Mouse (Mus musculus) B cell, adult 2 months (primary cell): ENCODE data around the gene Gm14214.
A peak's percentile ranks its signal among the peaks of the same experiment; 100 is the strongest.

ENCODE experiments used
- DNase-seq, 2 experiments: peaks; one replicate each; pipeline ENCODE4 v3.0.0; 2022

Gene Gm14214

DNA sequence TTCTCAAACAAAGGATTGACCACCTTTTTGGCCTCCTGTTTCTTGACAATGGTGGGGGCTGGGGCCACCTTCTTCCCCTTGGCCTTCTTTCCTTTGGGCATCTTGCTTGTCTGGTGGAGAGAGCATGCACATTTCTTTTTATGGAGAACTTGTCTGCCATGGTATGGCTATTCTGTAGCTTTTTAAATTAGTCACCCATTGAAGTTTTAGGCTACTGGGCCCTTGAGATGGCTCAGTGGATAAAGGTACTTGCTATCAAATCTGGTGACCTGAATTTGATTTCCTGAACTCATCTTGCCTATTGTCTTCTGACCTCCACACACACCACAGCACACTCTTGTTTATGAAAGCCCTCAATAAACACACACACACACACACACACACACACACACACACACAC, at the start of gene Gm14214:
Gm14214 (minus strand) TSS at position 101 of the 400 bp plus-strand sequence.
- DNase-seq = no peak

DNA sequence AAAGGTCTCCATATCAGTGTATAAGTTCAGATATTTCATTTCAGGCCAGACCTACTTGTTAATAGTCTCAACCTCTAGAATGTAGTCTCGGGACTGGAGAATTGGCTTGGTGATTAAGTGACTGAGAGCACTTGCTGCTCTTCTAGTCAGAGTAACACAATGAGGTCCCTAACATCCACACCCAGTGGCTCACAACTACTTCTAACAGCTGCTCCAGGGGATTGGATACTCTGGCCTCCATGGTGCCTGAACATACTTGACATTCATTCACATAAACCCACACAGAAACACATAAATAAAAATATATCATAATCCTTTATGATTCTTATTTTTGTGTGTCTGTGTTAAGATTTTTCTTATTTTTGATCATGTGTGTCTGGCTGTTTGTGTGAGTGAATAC, 48.8 kb upstream of the Gm14214 start:
- DNase-seq = no peak

DNA sequence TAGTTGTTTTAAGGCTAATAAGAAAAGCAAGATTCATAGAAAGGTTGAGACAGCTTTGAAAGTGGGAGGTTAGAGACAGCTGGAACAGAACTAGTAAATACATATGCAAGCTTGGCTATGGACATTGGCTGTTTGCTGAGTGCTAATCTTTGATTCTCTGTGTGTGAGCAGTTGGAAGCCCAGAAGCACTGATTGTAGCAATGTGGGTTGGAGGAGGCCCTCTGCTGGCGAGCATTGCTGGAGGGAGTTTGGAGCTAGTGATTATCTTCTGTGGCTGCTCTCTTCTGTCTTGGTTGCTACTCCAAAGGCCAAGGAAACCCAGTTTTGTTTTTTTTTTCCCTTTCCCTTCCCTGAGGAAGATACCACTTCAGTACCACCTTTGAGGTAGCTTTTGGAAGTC, 48.0 kb upstream of the Gm14214 start:
- DNase-seq = peak; percentile 48 to 51

DNA sequence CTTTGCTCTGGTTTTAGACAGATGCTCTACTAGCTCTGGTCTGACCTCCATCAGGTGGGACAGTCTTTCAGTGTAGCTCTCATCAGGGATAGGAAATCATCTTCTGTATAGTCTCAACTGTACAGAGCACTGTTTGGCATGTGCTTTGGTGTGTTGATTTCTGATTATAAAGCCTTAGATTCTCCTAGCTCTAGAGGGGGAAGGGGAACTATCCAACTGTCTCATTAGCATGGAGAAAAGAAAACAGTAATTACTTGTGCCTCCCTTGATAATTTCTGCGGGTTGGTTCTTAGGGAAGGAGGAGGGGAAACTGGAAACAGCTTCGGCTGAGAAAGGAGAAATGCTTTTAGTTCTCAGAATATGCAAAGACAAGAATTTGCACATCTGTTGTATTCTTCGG, 47.3 kb upstream of the Gm14214 start:
- DNase-seq = no peak

- no peak for DNase-seq
Observed at GRCm38 (mm10) chr2:154813426-154813825, 43.6 kb upstream of the Gm14214 start.

GRCm38 (mm10) chr2:154810821-154811220, 41.0 kb upstream of the Gm14214 start:
- no peak for DNase-seq

- DNase-seq = no peak
Observed at GRCm38 (mm10) chr2:154809107-154809762, 39.4 kb upstream of the Gm14214 start.

DNA sequence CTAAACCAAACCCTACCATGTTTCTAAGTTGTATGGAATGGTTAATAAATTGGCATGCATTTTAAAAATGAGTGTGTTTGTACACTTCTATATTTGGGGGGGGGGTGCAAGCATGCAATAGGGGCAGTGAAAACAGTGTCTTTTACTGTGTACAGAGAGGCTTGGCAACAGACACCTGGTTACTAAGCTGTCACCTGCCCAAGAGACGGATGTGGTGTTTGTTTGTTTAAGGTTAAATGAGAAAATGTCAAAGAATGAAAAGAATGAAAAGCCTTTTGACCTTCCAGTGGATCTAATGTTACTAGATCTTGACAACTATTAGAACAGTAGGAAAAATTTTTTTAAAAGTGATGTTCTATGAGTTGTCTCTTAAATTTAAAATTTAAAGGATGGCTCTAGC, 37.9 kb upstream of the Gm14214 start:
- no peak for DNase-seq

DNA sequence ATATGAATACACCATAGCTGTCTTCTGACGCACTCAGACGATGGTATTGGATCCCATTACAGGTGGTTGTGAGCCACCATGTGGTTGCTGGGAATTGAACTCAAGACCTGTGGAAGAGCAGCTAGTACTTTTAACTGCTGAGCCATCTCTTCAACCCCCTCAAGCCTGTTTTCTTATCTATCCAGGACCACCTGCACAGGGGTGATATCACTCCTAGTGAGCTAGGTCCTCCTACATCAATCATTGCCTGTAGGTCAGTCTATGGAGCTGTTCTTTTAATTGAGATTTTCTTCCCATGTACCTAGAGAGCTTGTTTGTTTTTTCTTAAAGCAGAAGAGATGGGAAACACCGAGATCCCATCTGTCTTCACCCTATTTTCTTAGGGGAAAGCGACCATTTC, 34.0 kb upstream of the Gm14214 start:
- DNase-seq = no peak

GRCm38 (mm10) chr2:154803372-154803771, 33.5 kb upstream of the Gm14214 start:
- DNase-seq = no peak

GRCm38 (mm10) chr2:154791661-154792642, 22.1 kb upstream of the Gm14214 start:
- peak; percentile 69 to 73 for DNase-seq

DNA sequence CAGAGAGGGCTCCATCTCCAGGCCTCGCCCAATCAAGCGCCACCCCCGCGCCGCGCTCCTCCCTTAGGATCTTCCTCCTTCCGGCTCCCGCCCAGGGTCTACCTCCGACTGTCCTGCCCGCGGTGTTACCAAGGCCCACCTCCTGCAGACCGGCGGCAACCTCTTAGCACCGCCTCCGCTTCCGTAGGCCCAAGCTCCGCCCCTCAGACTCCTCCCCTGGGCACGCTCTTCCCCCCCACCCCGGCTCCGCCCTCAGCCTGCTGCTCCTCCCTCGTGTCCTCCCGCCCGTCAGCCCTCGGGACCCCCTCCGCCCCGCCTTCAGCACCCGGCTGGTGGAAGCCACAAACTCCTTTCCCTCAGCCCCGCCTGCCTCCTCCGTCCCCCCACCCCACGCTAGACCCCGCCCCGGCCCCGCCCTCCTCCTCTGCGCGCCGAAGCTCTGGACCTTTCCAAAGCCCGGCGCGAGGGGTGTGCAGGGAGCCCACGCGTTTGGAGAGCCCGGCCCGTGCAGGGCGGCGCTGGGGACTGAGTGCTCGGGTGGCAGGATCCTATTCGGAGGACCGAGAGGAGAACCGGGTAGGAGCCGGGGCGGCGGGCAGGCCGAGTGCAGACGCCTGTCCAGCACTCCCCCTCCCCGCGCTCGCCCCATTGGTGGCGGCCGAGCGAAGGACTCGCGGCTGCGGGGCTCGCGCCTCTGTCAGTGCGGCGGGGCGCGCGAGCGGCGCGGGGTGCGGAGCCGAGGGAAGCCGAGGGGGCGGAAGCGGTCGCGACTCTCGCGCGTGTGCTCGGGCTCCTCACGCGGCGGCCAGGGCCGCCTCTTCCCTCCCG, 21.0 kb upstream of the Gm14214 start, which contains the start of the genes Raly and a:
Raly (plus strand) TSS at position 441 of the 828 bp plus-strand sequence.
a (plus strand) TSS at position 747 of the 828 bp plus-strand sequence.
- peak; percentile 98 for DNase-seq

DNA sequence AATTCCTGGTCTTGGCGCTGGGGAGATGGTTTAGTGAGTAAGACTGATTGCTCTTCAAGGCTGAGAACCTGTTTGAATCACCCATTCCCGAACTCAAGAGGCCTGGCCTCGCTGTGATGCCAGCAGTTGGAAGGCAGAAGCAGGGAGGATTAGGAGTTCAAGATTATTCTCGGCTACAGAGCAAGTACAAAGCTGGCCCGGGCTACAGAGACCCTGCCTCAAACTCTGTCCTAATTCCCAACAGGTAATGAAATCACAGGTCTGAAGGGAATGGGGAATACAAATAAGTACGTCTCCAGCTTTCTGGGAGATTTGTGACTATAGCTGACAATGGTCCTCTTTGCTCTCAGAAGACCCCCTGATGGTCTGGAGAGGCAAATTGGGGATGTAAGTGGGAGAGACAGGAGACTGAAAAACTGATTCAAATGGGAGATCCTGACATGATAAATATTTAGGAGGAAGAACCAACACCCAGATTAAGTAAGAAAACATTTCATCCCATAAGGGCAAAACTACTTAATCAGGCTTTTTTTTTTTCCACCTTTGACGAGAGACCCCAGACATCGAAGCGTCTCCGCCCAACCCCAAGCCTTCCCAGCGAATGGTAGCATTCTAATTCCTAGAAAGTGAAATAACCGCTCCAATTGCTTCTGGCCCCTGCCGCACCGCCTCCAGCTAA, 20.3 kb upstream of the Gm14214 start:
- DNase-seq = no peak

GRCm38 (mm10) chr2:154789381-154789780, 19.6 kb upstream of the Gm14214 start:
- no peak for DNase-seq

GRCm38 (mm10) chr2:154786776-154787175, 16.9 kb upstream of the Gm14214 start:
- no peak for DNase-seq

GRCm38 (mm10) chr2:154786187-154786586, 16.4 kb upstream of the Gm14214 start:
- DNase-seq = no peak

DNA sequence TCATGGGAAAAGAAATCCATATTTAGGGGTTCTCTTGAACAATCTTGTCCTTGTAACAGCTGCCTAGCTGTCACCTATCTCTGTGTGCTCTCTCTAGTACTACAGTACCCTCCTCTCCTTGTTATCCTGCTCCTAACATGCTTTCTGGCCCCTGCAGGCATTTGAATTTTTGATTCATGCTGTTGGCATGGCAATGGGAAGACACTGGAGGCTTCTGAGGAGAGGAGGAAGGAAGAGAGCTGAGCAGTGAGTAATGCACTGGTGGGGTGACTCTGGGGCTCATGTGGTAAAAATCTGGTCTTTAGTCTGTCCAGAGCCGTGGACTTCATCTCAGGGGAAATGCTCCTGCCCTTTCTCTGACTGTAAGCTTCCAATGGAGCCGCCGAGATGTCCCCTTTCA, 15.5 kb upstream of the Gm14214 start:
- DNase-seq = no peak

DNA sequence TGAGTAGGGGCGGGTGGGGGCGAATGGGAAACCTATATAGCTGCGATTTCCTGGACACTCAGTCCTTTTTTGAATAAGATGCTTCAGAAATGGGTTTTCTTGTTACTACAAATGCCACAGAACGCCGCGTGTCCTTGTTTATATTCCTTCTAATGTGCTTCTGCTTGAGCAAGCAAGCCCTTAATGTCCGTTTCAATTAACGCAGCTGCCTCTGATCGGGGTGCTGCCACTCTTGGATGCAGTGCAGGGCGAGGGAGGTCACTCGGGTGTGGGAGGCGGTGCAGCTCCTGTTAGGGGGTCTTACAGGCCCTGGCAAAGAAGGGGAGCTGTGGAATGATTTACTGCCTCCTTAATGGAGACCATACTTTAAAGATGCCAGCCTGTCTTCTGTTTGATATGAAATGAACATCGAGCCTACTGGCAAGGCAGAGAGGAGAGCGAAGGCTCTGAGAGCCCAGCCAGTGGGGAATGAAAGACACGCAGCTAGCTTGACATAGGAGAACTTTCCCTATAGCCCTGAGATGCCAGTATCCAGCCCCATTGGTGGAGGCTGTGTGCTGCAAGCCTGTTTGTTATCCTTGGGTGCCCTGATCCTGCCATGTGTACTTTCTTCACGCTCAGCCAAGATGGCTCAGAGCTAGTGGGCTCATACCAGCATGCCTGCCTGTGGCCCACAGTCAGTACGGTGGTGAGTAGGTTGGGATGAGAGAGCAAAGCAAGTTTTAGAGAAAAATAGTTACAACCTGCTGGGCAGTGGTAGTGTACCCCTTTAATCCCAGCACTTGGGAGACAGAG, 13.2 kb upstream of the Gm14214 start:
- DNase-seq = no peak

- DNase-seq = no peak
Observed at GRCm38 (mm10) chr2:154782361-154782760, 12.5 kb upstream of the Gm14214 start.

DNA sequence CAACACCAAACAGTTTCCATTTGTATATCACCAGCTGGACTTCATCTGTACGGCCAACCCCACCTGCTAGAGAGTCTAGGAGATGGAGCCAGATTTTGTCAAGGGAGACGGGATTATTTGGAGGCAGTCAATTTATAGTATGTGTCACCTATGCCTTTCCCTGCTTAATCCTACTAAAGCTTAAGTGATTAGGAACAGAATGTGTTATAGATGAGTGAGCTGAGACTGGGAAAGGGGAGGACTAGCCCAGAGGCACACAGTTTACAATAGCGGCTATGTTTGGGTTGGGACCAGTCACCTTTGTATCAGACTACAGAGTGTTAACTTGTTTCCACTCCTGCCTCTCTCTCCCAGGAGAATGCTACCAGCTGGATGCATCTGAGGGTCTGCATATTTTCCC, 9.8 kb upstream of the Gm14214 start:
- DNase-seq = no peak

DNA sequence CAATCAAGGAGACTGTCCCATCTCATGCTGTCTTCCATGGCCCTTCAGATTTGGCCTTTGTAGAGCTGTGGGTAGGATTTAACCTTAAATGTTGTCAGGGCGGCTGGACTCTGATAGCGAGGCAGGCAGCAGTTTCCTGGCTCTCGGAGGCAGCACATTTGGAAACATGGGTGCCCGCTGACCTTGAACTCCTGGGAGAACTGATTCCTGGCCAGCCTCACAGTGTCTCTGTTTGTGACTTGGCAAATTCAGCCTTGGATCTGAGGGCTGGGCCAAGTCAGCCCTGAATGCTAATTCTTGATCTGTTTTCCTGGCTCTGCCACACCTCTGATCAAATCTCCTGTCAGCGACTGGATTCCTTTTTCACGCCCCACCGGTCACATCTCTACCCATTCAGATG, 6.7 kb upstream of the Gm14214 start:
- DNase-seq = no peak

DNA sequence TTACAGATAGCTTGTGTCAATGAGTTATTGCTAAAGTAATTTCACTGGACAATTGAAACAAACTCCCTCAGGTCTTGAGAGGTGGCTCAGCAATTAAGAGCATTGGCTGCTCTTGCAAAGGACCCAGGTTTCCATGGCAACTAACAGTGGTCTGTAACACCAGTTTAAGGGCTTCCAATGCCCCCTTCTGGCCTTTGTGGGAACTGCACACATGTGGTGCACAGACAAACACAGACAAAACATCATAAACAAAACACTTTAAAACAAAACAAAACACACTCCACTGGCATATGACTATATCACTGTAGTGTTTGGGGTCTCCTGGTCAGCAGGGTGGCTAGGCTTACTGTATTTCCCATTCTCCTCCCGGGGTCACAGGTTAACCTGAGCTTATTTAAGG, 4.2 kb upstream of the Gm14214 start:
- peak; percentile 47 to 59 for DNase-seq
